Mouse (Mus musculus): ENCODE results near the gene Ddias. TPM values are rescaled to one million over a fixed set of nuclear protein-coding genes. Genes with fewer than 3 reads are reported as not detected.

Gene Ddias
- polyA plus RNA-seq, 1 experiment from 2014 or later = 16.4 TPM

- H3K9ac ChIP-seq = no peak overlapping the region
- no peaks in the 10 kb centered on the region for H3K4me1 ChIP-seq
- ATAC-seq (ENCODE audit: borderline replicate concordance, extremely low read depth, low FRiP score, low TSS enrichment) = no peak
- WGBS = 46% methylated on average over 2 of the region's 2 CpGs
- H3K4me2 ChIP-seq = no peak overlapping the region
- H3K27ac ChIP-seq = no peak overlapping the region
- H3K27me3 ChIP-seq = no peaks in the 10 kb centered on the region
- no peaks in the 10 kb centered on the region for H3K9me3 ChIP-seq
- H3K4me3 ChIP-seq = no peak overlapping the region
- no peaks in the 10 kb centered on the region for H3K36me3 ChIP-seq
Observed at GRCm38 (mm10) chr7:92842254-92842653, 31.8 kb downstream of the Ddias start.

GRCm38 (mm10) chr7:92837907-92838306 is 36.1 kb downstream of the Ddias start:
- H3K27me3 ChIP-seq = no peaks in the 10 kb centered on the region
- H3K9me3 ChIP-seq = no peaks in the 10 kb centered on the region
- 53% methylated on average over 3 of the region's 3 CpGs for WGBS
- H3K4me2 ChIP-seq = no peak overlapping the region
- no peak overlapping the region for H3K9ac ChIP-seq
- ATAC-seq (ENCODE audit: borderline replicate concordance, extremely low read depth, low FRiP score, low TSS enrichment) = no peak
- no peaks in the 10 kb centered on the region for H3K36me3 ChIP-seq
- H3K27ac ChIP-seq = no peak overlapping the region
- no peak overlapping the region for H3K4me3 ChIP-seq
- H3K4me1 ChIP-seq = no peaks in the 10 kb centered on the region

GRCm38 (mm10) chr7:92837226-92837625 is 36.8 kb downstream of the Ddias start:
- Histone ChIP-seq H3K9me3 (no peaks in the 10 kb centered on the region), H3K27ac (no peak overlapping the region), H3K36me3 (no peaks in the 10 kb centered on the region), H3K27me3 (no peaks in the 10 kb centered on the region), H3K4me1 (no peaks in the 10 kb centered on the region), H3K9ac (no peak overlapping the region), H3K4me3 (no peak overlapping the region), H3K4me2 (no peak overlapping the region)
- ATAC-seq (ENCODE audit: borderline replicate concordance, extremely low read depth, low FRiP score, low TSS enrichment) = no peak
- WGBS = 71% methylated on average over 11 of the region's 11 CpGs

- H3K9ac ChIP-seq = no peak overlapping the region
- H3K4me3 ChIP-seq = no peak overlapping the region
- no peaks in the 10 kb centered on the region for H3K4me1 ChIP-seq
- H3K27me3 ChIP-seq = no peaks in the 10 kb centered on the region
- no peak for ATAC-seq (ENCODE audit: borderline replicate concordance, extremely low read depth, low FRiP score, low TSS enrichment)
- H3K27ac ChIP-seq = no peak overlapping the region
- no peaks in the 10 kb centered on the region for H3K36me3 ChIP-seq
- H3K9me3 ChIP-seq = no peaks in the 10 kb centered on the region
- WGBS = 68% methylated on average over 3 of the region's 3 CpGs
- no peak overlapping the region for H3K4me2 ChIP-seq
Observed at GRCm38 (mm10) chr7:92836447-92836846, 37.6 kb downstream of the Ddias start.

GRCm38 (mm10) chr7:92834391-92834790 is 39.7 kb downstream of the Ddias start:
- Histone ChIP-seq H3K4me3 (no peak overlapping the region), H3K9me3 (no peaks in the 10 kb centered on the region), H3K4me2 (no peak overlapping the region), H3K36me3 (no peaks in the 10 kb centered on the region), H3K27ac (no peak overlapping the region), H3K9ac (no peak overlapping the region), H3K4me1 (no peaks in the 10 kb centered on the region), H3K27me3 (no peaks in the 10 kb centered on the region)
- ATAC-seq (ENCODE audit: borderline replicate concordance, extremely low read depth, low FRiP score, low TSS enrichment) = no peak
- WGBS = 68% methylated on average over 2 of the region's 2 CpGs

GRCm38 (mm10) chr7:92832395-92832794 is 41.7 kb downstream of the Ddias start:
- H3K4me1 ChIP-seq = no peaks in the 10 kb centered on the region
- H3K4me3 ChIP-seq = no peak overlapping the region
- H3K9ac ChIP-seq = no peak overlapping the region
- no peak overlapping the region for H3K27ac ChIP-seq
- no peaks in the 10 kb centered on the region for H3K27me3 ChIP-seq
- no peaks in the 10 kb centered on the region for H3K9me3 ChIP-seq
- ATAC-seq (ENCODE audit: borderline replicate concordance, extremely low read depth, low FRiP score, low TSS enrichment) = no peak
- 87% methylated on average over 6 of the region's 6 CpGs for WGBS
- no peak overlapping the region for H3K4me2 ChIP-seq
- no peaks in the 10 kb centered on the region for H3K36me3 ChIP-seq

- no peak; the same call in 1 of the 2 replicates for ATAC-seq (ENCODE audit: borderline replicate concordance, extremely low read depth, low FRiP score, low TSS enrichment)
- Histone ChIP-seq H3K27ac (no peak overlapping the region), H3K4me3 (no peak overlapping the region), H3K4me1 (no peaks in the 10 kb centered on the region), H3K36me3 (no peaks in the 10 kb centered on the region), H3K4me2 (no peak overlapping the region), H3K9me3 (no peaks in the 10 kb centered on the region), H3K27me3 (no peaks in the 10 kb centered on the region), H3K9ac (no peak overlapping the region)
- 37% methylated on average over 3 of the region's 3 CpGs for WGBS
Observed at GRCm38 (mm10) chr7:92827981-92828380, 46.1 kb downstream of the Ddias start.

- Histone ChIP-seq H3K9me3 (no peaks in the 10 kb centered on the region), H3K27ac (no peak overlapping the region), H3K9ac (no peak overlapping the region), H3K4me2 (no peak overlapping the region), H3K4me3 (no peak overlapping the region), H3K4me1 (no peaks in the 10 kb centered on the region), H3K27me3 (no peaks in the 10 kb centered on the region), H3K36me3 (no peaks in the 10 kb centered on the region)
- WGBS = 78% methylated on average over 3 of the region's 3 CpGs
- no peak for ATAC-seq (ENCODE audit: borderline replicate concordance, extremely low read depth, low FRiP score, low TSS enrichment)
Observed at GRCm38 (mm10) chr7:92826248-92826647, 47.8 kb downstream of the Ddias start.

- H3K9ac ChIP-seq = no peak overlapping the region
- no peak overlapping the region for H3K4me2 ChIP-seq
Observed at GRCm38 (mm10) chr7:92822409-92823101, 51.5 kb downstream of the Ddias start.

GRCm38 (mm10) chr7:92821871-92822270 is 52.2 kb downstream of the Ddias start:
- peak; percentile 62; the same call in 1 of the 2 replicates for ATAC-seq (ENCODE audit: borderline replicate concordance, extremely low read depth, low FRiP score, low TSS enrichment)
- H3K9ac ChIP-seq = no peak overlapping the region
- WGBS = 28% methylated on average over 4 of the region's 4 CpGs
- H3K4me2 ChIP-seq = peak overlapping the region; percentile 9; the same call in 1 of the 2 replicates
- H3K9me3 ChIP-seq = no peaks in the 10 kb centered on the region
- H3K27me3 ChIP-seq = no peaks in the 10 kb centered on the region
- no peaks in the 10 kb centered on the region for H3K36me3 ChIP-seq
- no peaks in the 10 kb centered on the region for H3K4me1 ChIP-seq
- H3K27ac ChIP-seq = peak overlapping the region; percentile 54
- H3K4me3 ChIP-seq = no peak overlapping the region

More at GRCm38 (mm10) chr7:92822409-92823101, 51.5 kb downstream of the Ddias start:
- WGBS = 51% methylated on average over 1 of the region's 1 CpGs
- Histone ChIP-seq H3K4me1 (no peaks in the 10 kb centered on the region), H3K36me3 (no peaks in the 10 kb centered on the region), H3K27me3 (no peaks in the 10 kb centered on the region), H3K4me3 (no peak overlapping the region), H3K27ac (peak overlapping the region; percentile 54), H3K9me3 (no peaks in the 10 kb centered on the region)
- peak; percentile 58 for ATAC-seq (ENCODE audit: borderline replicate concordance, extremely low read depth, low FRiP score, low TSS enrichment)

- Histone ChIP-seq H3K9me3 (no peaks in the 10 kb centered on the region), H3K4me2 (no peak overlapping the region; the same call in 1 of the 2 replicates), H3K27ac (peak overlapping the region; percentile 46)
Observed at GRCm38 (mm10) chr7:92820941-92821465, 53.0 kb downstream of the Ddias start.

GRCm38 (mm10) chr7:92820410-92820809 is 53.6 kb downstream of the Ddias start:
- no peak for ATAC-seq (ENCODE audit: borderline replicate concordance, extremely low read depth, low FRiP score, low TSS enrichment)
- Histone ChIP-seq H3K4me2 (no peak overlapping the region), H3K27ac (no peak overlapping the region), H3K4me3 (no peak overlapping the region), H3K36me3 (no peaks in the 10 kb centered on the region), H3K9ac (no peak overlapping the region), H3K27me3 (no peaks in the 10 kb centered on the region), H3K4me1 (no peaks in the 10 kb centered on the region), H3K9me3 (no peaks in the 10 kb centered on the region)
- 78% methylated on average over 1 of the region's 1 CpGs for WGBS

More at GRCm38 (mm10) chr7:92820941-92821465, 53.0 kb downstream of the Ddias start:
- no peaks in the 10 kb centered on the region for H3K36me3 ChIP-seq
- H3K4me1 ChIP-seq = no peaks in the 10 kb centered on the region
- no peak overlapping the region for H3K9ac ChIP-seq
- H3K27me3 ChIP-seq = no peaks in the 10 kb centered on the region
- no peak for ATAC-seq (ENCODE audit: borderline replicate concordance, extremely low read depth, low FRiP score, low TSS enrichment)
- WGBS = 43% methylated on average over 7 of the region's 7 CpGs
- H3K4me3 ChIP-seq = no peak overlapping the region
